30 mouse cellular contexts compared by ENCODE assay signal in genomic region chrX:157633676-157634414, GRCm38 (mm10). TPM values are rescaled to one million over a fixed set of nuclear protein-coding genes. Genes with fewer than 3 reads are reported as not detected.
DNase-seq lines count a peak whose midpoint lies in the region; ATAC-seq lines count a peak whose summit lies in the region.
"Had no signal": no experiment of that assay in that cellular context is flagged by ENCODE, and none has a peak within 500 bp of the region (broad histone marks: within the 10 kb centered on the region; RNA-seq: fewer than 3 reads in every experiment).

No protein-coding gene starts in this region.

- no peak overlapping the region for H3K4me3 ChIP-seq in forebrain, embryonic 12.5 days (replicated peaks)
- H3K4me3 ChIP-seq in forebrain, embryonic 11.5 days (ENCODE audit: low read depth, low read length): no peak overlapping the region
- H3K4me3 ChIP-seq in midbrain, embryonic 11.5 days (ENCODE audit: low read depth, low read length): no peak overlapping the region
- no peak overlapping the region for H3K4me3 ChIP-seq in midbrain, embryonic 15.5 days
- no peak overlapping the region for H3K4me3 ChIP-seq in neural tube, embryonic 14.5 days (ENCODE audit: low read depth, low read length)
- H3K4me3 ChIP-seq: embryonic facial prominence, embryonic 10.5 days; embryonic facial prominence, embryonic 15.5 days; heart, embryonic 12.5 days; limb, embryonic 10.5 days; limb, embryonic 15.5 days; myocyte had no signal

- H3K4me1 ChIP-seq in forebrain, embryonic 12.5 days: no peaks in the 10 kb centered on the region
- no peaks in the 10 kb centered on the region for H3K4me1 ChIP-seq in forebrain, embryonic 11.5 days (replicated peaks; ENCODE audit: control insufficient read depth, insufficient read depth, low read length)
- no peaks in the 10 kb centered on the region for H3K4me1 ChIP-seq in midbrain, embryonic 11.5 days (ENCODE audit: control insufficient read depth, insufficient read depth, low read length)
- no peaks in the 10 kb centered on the region for H3K4me1 ChIP-seq in midbrain, embryonic 15.5 days
- H3K4me1 ChIP-seq in neural tube, embryonic 14.5 days (ENCODE audit: control insufficient read depth, insufficient read depth, low read length): no peaks in the 10 kb centered on the region
- H3K4me1 ChIP-seq: embryonic facial prominence, embryonic 10.5 days; embryonic facial prominence, embryonic 15.5 days; heart, embryonic 12.5 days; limb, embryonic 10.5 days; limb, embryonic 15.5 days had no signal

- 0 out of 2 replicates have a peak overlapping the region, but pooled peaks have one; percentile 31 for H3K27ac ChIP-seq in forebrain, embryonic 12.5 days
- no peak overlapping the region for H3K27ac ChIP-seq in forebrain, embryonic 11.5 days (ENCODE audit: low read depth, low read length)
- no peak overlapping the region for H3K27ac ChIP-seq in midbrain, embryonic 11.5 days (ENCODE audit: low read depth, low read length)
- H3K27ac ChIP-seq in midbrain, embryonic 15.5 days: no peak overlapping the region
- H3K27ac ChIP-seq in neural tube, embryonic 14.5 days (ENCODE audit: low read depth, low read length): no peak overlapping the region
- H3K27ac ChIP-seq: embryonic facial prominence, embryonic 10.5 days; embryonic facial prominence, embryonic 15.5 days; limb, embryonic 10.5 days; limb, embryonic 15.5 days; liver, embryonic 14.5 days had no signal

- H3K9me3 ChIP-seq in forebrain, embryonic 12.5 days: no peaks in the 10 kb centered on the region
- H3K9me3 ChIP-seq in forebrain, embryonic 11.5 days (ENCODE audit: control insufficient read depth, low read length): no peaks in the 10 kb centered on the region
- no peaks in the 10 kb centered on the region for H3K9me3 ChIP-seq in midbrain, embryonic 11.5 days (ENCODE audit: control insufficient read depth, low read length)
- no peaks in the 10 kb centered on the region for H3K9me3 ChIP-seq in midbrain, embryonic 15.5 days
- H3K9me3 ChIP-seq in neural tube, embryonic 14.5 days (ENCODE audit: control insufficient read depth, low read length): no peaks in the 10 kb centered on the region
- H3K9me3 ChIP-seq: embryonic facial prominence, embryonic 10.5 days; embryonic facial prominence, embryonic 15.5 days; limb, embryonic 10.5 days; limb, embryonic 15.5 days had no signal

- H3K9ac ChIP-seq in forebrain, embryonic 12.5 days: no peak overlapping the region
- no peak overlapping the region for H3K9ac ChIP-seq in forebrain, embryonic 11.5 days (ENCODE audit: low read length)
- no peak overlapping the region for H3K9ac ChIP-seq in midbrain, embryonic 11.5 days (ENCODE audit: low read length)
- H3K9ac ChIP-seq in midbrain, embryonic 15.5 days: no peak overlapping the region
- H3K9ac ChIP-seq in neural tube, embryonic 14.5 days (replicated peaks; ENCODE audit: low read depth, low read length): no peak overlapping the region
- H3K9ac ChIP-seq: embryonic facial prominence, embryonic 15.5 days; heart, embryonic 12.5 days; limb, embryonic 15.5 days; liver, embryonic 14.5 days had no signal

- WGBS in forebrain, embryonic 12.5 days: 37% methylated on average over 3 of the region's 3 CpGs
- 32% methylated on average over 3 of the region's 3 CpGs for WGBS in forebrain, embryonic 11.5 days
- 49% methylated on average over 3 of the region's 3 CpGs for WGBS in midbrain, embryonic 11.5 days
- 34% methylated on average over 3 of the region's 3 CpGs for WGBS in midbrain, embryonic 15.5 days
- 46% methylated on average over 3 of the region's 3 CpGs for WGBS in neural tube, embryonic 14.5 days

- peak; percentile 60; the same call in 1 of the 2 replicates for ATAC-seq in forebrain, embryonic 12.5 days (ENCODE audit: low FRiP score)
- ATAC-seq in forebrain, embryonic 11.5 days (replicated peaks; ENCODE audit: low FRiP score): no peak; the same call in 1 of the 2 replicates
- ATAC-seq in midbrain, embryonic 11.5 days (ENCODE audit: low FRiP score): peak; percentile 73; the same call in 1 of the 2 replicates
- ATAC-seq in midbrain, embryonic 15.5 days (replicated peaks): no peak
- peak; percentile 46; the same call in 1 of the 2 replicates for ATAC-seq in neural tube, embryonic 14.5 days (ENCODE audit: low read depth)
- ATAC-seq: activated CD4-positive, CD25-positive, alpha-beta regulatory T cell, adult 4 months; inflammation-experienced regulatory T-cells, adult 6 months had no signal

- no peak for DNase-seq in forebrain, embryonic 11.5 days (ENCODE audit: low spot score)
- DNase-seq in midbrain, embryonic 11.5 days (ENCODE audit: low spot score, missing footprints): no peak
- no peak for DNase-seq in neural tube, embryonic 10.5 days (ENCODE audit: extremely low spot score, low spot score)
- DNase-seq in adrenal gland, adult (ENCODE audit: inconsistent age in 2 of 2, low spot score in 1 of 2): no peak
- DNase-seq: adrenal gland, adult 8-10 months; cerebellum, adult 8-10 months; cerebellum, postnatal 25 days; gastrocnemius, postnatal 36 days; heart, adult 18-20 months; heart, postnatal 4 days; kidney, adult 11 months; kidney, postnatal 14 days; layer of hippocampus, adult 9-11 months; lung, adult 2 months; lung, postnatal 14 days; spleen, adult 18-20 months; thymus, postnatal 14 days had no signal

- no peak overlapping the region for H3K4me2 ChIP-seq in forebrain, embryonic 12.5 days
- no peak overlapping the region for H3K4me2 ChIP-seq in forebrain, embryonic 11.5 days (ENCODE audit: low read depth, low read length, severe bottlenecking)
- H3K4me2 ChIP-seq in midbrain, embryonic 11.5 days: no peak overlapping the region
- H3K4me2 ChIP-seq in midbrain, embryonic 15.5 days: no peak overlapping the region
- H3K4me2 ChIP-seq in neural tube, embryonic 14.5 days (ENCODE audit: low read depth, low read length): no peak overlapping the region
- H3K4me2 ChIP-seq: embryonic facial prominence, embryonic 15.5 days; heart, embryonic 12.5 days; limb, embryonic 15.5 days had no signal

- no peaks in the 10 kb centered on the region for H3K27me3 ChIP-seq in forebrain, embryonic 12.5 days
- no peaks in the 10 kb centered on the region for H3K27me3 ChIP-seq in forebrain, embryonic 11.5 days (ENCODE audit: control insufficient read depth, insufficient read depth, low read length)
- H3K27me3 ChIP-seq in midbrain, embryonic 11.5 days (ENCODE audit: control insufficient read depth, insufficient read depth, low read length): no peaks in the 10 kb centered on the region
- H3K27me3 ChIP-seq in midbrain, embryonic 15.5 days (replicated peaks): no peaks in the 10 kb centered on the region
- no peaks in the 10 kb centered on the region for H3K27me3 ChIP-seq in neural tube, embryonic 14.5 days (ENCODE audit: control insufficient read depth, insufficient read depth, low read length)
- H3K27me3 ChIP-seq: CH12.LX; embryonic facial prominence, embryonic 15.5 days; heart, embryonic 12.5 days; limb, embryonic 15.5 days had no signal

- no peaks in the 10 kb centered on the region for H3K36me3 ChIP-seq in forebrain, embryonic 12.5 days (replicated peaks)
- H3K36me3 ChIP-seq in forebrain, embryonic 11.5 days (ENCODE audit: control insufficient read depth, insufficient read depth, low read length): no peaks in the 10 kb centered on the region
- H3K36me3 ChIP-seq in midbrain, embryonic 11.5 days (ENCODE audit: control insufficient read depth, insufficient read depth, low read length): no peaks in the 10 kb centered on the region
- H3K36me3 ChIP-seq in midbrain, embryonic 15.5 days (replicated peaks): no peaks in the 10 kb centered on the region
- no peaks in the 10 kb centered on the region for H3K36me3 ChIP-seq in neural tube, embryonic 14.5 days (ENCODE audit: control insufficient read depth, insufficient read depth, low read length)
- H3K36me3 ChIP-seq: embryonic facial prominence, embryonic 10.5 days; embryonic facial prominence, embryonic 15.5 days; heart, embryonic 12.5 days; limb, embryonic 10.5 days; limb, embryonic 15.5 days had no signal

RNA-seq across cellular contexts. Expression of gene Mbtps2, which starts 35.3 kb away (rescaled TPM):
- polyA plus RNA-seq in forebrain, embryonic 12.5 days (2016; fragmentation: Nextera tagmentation; extraction: Ambion mirVana): 25.3 and 25.4 TPM in 2 replicates
- 21.8 and 30.7 TPM in 2 replicates for polyA plus RNA-seq in forebrain, embryonic 11.5 days (2014; fragmentation: Nextera tagmentation; extraction: Ambion mirVana)
- polyA plus RNA-seq in midbrain, embryonic 11.5 days (2014; fragmentation: Nextera tagmentation; extraction: Ambion mirVana): 18.3 and 22.8 TPM in 2 replicates
- polyA plus RNA-seq in midbrain, embryonic 15.5 days (2015; fragmentation: Nextera tagmentation; extraction: Ambion mirVana): 29.0 and 29.3 TPM in 2 replicates
- 37.7 and 38.2 TPM in 2 replicates for polyA plus RNA-seq in neural tube, embryonic 14.5 days (2014; fragmentation: Nextera tagmentation; extraction: Ambion mirVana)

Comparison
In these comparisons a context has a peak if more than half of its experiments do, and no peak if none do; other contexts are left out.
1. ATAC-seq: peak in forebrain, embryonic 12.5 days (single experiment), midbrain, embryonic 11.5 days (single experiment) and neural tube, embryonic 14.5 days (single experiment); none in forebrain, embryonic 11.5 days (single experiment) and midbrain, embryonic 15.5 days (single experiment).